Mouse (Mus musculus) liver, embryonic 14.5 days (tissue): ENCODE results near the gene Xbp1.

Source experiments
- CTCF ChIP-seq: IDR thresholded peaks from 2 replicates; pipeline ENCODE4 v1.5.1; 2016; ENCODE audit warnings: antibody characterized with exemption, low read depth, control low read depth
- EP300 ChIP-seq: IDR thresholded peaks from 2 replicates; pipeline ENCODE4 v1.6.1; 2016; ENCODE audit warnings: antibody characterized with exemption, low read depth

DNA sequence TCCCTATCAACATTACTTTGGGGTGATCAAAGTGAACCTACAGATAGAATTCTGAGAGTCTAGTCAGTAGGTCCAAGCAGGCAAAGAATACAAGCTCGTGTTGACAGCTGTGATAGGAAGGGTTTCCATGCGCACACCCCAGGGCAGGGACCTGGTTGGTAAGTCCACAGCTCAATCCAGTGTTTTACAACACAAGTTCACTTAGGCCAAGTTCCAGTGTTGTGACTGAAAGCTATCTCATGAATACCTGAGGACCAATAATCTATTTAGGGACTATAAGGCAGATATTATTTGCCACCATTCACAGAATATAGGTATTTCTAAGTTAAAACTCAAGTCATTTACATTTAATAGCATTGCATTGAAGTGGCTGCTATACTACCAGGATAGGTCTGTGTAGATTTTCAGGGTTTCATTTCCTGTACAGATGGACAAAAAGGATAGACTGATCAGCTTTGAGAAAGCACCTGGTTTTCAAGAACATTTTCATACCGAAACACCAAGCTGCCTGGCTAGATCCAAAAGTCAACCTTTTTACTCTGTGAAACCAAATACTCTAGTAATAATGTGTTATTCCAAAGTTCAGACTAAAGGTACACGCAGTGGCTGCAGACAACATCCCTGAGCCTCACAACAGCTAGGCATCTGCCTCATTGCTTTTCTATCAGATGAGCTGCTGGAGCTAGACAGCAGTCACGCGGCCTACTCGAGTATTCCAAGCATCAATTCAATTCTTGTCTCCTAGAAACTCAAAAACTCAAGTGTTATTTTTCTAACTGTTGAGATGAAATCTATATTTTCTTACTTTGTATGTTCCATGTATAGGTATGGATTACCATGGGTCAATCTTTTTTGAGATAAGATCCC lies 6.3 kb downstream of the Xbp1 start:
- TF ChIP-seq EP300 (no peak), CTCF (no peak)
